Mouse (Mus musculus) retina, postnatal 7 days (tissue): Measurements from ENCODE around the gene Fbxl18.
"Not testable (repeated sequence)": the region's sequence is repeated elsewhere in the genome, so short reads cannot be mapped to it uniquely, and the experiment has no call there.

Experiments used
- DNase-seq: peaks from one replicate; pipeline ENCODE4 v3.0.0-alpha.2; 2012; ENCODE audit warnings: low read depth, low spot score

The Fbxl18 gene

DNA sequence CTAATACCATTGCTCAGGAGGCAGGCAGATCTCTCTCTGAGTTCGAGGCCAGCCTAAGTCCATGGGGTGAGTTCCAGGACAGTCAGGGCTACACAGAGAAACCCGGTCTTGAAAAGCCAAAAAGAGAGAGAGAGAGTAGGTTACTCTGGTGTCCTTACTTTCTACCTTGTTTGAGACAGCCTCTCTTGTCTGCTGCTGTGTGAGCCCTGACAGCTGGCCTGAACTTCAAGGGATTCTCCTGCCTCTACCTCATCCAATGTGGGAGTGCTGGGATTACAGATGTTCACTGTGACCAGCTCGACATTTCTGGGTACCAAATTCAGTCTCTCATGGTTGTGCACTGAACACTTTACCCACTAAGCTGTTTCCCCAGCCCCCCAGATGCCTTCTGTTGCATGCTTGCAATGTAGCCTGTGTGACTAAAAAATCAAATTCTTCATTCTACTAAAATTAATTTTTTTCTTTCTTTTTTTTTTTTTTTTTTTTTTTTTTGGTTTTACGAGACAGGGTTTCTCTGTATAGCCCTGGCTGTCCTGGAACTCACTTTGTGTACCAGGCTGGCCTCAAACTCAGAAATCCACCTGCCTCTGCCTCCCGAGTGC, 4.8 kb upstream of the Fbxl18 start:
- no peak for DNase-seq

DNA sequence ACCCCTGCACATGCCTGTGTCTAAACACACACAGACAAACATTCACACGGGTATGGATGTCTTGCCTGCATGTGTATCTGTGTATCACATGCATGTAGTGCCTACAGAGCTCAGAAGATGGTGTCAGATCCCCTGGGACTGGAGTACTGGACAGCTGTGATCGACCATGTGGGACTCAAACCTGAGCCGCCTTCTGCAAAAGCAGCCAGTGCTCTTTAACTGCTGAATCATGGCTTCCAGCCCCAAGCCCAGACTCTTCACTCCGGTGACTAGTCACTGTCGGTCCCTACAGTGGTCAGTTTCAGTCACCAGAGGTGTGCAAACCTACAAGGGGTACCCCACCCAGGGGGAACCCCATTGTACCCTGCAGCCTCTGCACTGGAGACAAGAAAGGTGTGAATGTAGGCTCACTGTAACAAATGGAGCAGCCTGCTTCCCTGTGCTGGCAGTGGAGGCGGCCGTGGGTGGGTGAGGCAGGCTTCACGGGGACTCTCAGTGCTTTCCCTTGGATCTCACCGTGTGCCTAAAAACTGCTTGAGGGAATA, 3.9 kb upstream of the Fbxl18 start:
- no peak for DNase-seq

DNA sequence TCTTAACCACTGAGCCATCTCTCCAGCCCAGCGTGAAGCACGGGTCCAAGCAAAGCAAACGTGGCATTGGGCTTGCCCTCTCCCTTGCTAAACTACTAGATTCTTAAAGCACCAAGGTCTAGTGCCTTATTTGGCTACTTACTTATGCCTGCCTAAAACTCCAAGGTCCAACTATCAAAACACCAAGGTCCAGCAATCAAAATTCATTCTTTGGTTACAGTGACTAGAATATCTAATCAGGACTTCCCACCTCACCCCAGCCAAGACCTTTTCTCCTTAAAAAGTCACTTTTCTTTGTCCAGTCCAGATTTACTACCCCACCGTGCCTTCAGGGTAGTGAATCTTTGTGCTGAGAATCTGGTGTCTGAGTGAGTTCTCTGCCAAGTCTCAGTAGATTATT, 3.1 kb upstream of the Fbxl18 start:
- no peak for DNase-seq

DNA sequence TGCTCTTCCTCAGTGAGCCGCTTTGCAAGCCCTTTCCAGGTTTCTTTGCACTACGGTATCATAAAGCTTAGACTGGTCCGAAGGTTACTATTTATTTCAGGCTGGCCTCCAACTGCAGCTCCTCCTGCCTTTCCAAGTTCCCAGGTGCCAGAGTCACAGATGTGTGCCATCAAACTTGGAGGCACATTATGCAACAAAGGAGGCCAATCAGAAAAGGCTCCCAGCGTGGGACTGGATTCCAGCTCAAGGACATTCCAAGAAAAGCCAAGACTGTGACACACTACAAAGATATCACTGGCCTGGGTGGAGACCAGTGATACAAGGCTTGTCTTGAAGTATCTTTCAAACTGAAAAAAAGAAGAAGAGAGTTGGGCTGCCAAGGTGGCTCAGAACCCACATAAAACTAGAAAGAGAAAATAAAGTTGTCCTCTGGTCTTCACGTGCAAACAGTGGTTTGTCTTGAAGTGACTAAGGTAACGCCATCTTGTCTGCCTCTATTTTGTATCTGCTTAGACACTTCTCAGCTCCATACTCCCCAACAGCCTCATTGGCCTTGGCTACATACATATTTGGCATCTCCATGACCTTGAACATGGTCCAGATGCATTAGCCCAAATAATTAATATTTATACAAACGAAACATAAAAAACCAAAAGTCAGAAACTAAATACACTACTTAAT, 2.5 kb upstream of the Fbxl18 start:
- DNase-seq = no peak

DNA sequence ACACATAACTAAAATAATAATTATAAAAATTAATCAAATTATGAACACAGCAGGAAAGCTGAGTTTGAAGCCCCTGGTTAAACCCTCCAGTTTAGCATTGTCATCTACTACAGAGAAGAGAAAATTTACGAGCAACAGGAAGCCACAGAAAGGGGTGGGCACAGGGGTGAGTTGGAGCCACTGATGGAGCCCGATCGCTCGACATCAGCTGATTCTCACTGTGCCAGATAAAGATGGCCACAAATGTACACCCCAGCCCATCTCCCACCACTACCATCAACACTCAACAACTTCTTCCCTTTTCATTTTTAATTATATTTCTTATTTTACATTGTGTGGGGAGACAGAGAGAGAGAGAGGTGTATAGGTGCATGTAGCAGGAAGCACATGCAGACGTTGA, 1.5 kb upstream of the Fbxl18 start:
- no peak for DNase-seq

DNA sequence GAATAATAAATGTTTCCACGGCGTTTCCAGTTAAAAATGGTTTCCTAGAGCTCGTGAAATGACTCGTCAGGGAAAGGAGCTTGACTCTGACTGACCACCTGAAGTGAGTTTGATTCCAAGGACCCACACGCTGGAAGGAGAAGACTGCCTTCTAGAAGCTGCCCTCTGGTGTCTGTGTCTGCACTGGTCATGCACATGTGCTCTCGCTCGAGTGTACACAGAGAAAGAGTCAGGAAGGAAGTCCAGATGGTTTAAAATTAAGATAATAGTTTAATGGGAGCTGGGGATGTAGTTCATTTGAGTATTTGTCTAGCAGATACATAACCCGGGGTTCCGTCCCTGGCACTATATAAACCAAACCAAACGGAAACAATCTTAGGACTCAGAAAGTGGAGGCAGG, 971 bp upstream of the Fbxl18 start:
- DNase-seq = no peak

DNA sequence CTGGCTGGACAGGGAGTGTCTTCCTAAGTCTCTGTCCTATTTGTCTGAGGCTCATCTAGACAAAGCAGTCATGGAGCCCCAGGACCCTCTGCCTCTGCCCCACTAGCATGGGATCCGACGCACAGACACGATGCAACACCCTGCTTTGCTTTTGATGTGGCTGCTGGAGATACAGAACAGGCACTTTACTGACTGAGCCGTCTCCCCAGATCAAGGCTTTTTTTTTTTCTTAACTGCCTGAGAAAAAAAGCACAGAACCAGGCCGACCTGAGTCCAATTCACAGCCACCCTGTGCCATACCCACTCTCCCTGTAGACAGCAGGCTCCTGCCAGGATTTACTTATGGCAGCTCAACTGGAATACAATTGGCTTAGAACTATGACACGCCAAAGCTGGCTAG, 3.8 kb downstream of the Fbxl18 start:
- DNase-seq = no peak

DNA sequence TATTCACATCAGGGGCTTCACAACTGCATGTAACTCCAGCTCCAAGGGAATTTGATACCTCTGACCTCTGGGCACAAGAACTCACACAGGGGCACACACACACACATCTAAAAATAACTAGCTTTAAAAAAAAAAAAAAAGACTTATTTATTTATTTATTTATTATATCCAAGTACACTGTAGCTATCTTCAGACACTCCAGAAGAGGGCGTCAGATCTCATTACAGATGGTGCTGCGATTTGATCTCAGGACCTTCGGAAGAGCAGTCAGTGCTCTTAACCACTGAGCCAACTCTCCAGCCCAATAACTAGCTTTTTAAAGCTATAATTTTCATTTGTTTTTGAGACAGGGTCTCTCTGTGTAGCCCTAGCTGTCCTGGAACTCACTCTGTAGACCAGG, 7.7 kb downstream of the Fbxl18 start:
- not testable (repeated sequence) for DNase-seq

DNA sequence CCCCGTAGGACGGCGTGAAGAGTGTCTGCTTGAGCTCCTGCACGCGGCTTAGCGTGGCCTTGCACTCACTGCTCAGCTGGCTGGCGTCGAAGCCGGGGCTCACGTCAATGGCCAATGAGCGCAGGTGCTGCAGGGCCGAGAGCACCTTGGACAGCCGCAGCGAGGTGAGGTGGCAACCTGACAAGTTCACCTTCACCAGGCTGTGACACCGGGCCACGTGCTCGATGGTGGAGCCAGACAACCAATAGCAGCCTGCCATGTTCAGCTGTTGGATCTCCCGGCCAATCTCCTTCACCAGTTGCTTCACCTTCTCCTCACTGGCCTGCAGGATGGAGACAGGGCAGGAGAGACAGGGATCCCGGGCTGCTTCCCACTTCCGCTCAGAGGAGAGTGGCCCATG, 8.5 kb downstream of the Fbxl18 start:
- no peak for DNase-seq

DNA sequence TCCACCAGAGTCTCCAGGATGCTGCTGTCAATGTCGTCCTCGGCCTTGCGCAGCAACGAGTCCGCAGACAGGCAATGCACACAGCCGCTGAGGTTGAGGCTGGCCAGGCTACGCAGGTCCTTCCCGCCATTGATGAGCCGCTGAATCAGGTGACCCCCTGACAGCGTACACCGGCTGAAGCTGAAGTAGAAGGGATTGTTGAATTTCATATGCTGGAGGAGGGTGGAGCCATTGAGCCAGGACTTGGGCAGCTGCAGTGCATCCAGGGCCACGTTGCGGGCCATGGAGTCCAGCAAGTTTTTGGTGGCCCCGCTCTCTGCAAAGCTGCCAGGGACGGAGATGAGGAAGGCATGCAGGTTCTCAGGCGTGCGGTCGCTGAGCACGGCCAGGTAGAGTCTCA, 9.0 kb downstream of the Fbxl18 start:
- DNase-seq = no peak

DNA sequence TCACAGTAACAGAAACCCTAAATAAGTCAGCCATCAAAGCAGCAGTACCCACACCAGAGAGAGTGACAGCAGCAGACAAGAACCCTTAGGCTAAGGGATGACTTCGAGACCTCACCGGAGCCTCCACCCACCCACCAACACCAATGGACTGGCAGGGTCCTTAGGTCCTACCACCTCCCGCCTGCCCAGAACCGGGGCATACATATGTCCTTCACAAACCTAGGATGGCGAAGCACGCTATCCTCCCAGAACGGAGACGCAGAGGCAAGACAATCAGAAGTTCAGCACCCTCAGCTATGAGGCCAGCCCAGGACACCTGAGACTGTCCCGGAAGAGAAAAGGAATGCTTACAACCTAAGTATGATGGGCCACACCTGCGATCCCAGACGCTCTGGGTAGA, 12.8 kb downstream of the Fbxl18 start:
- no peak for DNase-seq

DNA sequence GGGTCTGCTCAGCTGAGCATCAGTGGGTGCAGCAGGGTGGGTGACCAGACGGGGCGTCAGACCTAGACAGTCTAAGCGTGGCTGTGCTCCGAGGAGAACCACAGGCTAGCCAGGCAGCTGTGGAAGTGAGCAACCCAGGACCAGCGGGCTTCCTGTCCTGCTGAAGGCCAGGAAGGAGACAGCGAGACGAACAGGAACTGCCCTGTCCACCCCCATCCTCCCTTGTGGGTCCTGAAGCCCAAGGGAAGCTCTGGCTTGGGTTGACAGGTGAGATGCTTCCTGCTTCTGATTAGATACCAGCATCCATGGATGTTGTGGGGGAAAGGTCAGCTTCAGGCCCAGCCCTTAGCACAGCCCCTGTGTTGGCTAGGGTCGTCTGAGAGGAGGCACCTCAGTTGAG, 13.3 kb downstream of the Fbxl18 start:
- no peak for DNase-seq

DNA sequence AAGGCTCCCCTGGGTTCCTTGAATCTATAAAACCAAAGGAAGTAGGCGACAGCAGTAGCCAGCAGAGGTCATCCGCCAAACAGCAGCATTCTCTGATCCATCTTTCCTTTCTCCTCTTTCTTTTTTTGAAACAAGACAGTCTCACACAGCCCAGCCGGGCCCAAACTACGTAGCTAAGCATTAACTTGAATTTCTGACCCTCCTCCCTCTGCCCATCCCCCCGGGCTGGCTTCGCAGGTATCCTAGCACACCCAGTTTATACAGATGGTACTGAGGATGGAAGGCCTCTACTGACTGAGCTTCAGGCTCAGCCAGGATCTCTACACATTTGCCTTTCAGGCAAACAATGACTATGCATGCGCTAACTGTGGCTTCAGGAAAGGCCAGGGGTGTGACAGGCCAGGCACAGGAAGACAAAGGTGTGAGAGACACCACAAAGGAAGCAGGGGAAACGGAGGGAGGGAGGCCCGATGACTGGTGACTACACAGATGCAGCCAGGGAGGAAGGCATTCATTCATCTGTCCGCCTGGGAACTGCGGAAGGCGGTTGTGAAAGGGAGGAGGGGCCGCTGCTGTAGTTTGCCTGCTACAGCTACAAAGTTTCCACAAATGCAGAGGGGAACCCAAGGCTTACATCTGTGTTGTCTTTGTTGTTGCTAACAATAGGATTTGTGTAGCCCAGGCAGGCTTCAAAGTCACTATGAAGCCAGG, 14.3 kb downstream of the Fbxl18 start:
- DNase-seq = no peak

DNA sequence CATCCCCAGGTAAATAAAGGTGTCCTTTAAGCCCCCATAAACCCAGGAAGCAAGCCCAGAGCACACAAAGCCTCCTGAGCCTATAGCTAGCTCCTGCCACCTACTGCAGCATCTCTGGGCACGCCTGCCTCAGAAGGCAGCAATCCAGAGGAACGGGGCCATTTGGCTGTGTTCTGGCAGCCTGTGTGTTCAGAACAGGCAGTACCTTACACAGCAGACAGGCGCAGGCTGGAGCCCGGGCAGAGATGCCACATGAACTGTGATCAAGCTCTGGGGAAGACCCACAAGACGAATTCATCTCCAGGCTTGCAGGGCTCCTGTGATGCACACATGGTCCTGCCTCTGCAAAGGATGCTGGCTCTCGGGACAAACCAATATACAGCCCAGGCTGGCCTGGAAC, 15.0 kb downstream of the Fbxl18 start:
- no peak for DNase-seq

DNA sequence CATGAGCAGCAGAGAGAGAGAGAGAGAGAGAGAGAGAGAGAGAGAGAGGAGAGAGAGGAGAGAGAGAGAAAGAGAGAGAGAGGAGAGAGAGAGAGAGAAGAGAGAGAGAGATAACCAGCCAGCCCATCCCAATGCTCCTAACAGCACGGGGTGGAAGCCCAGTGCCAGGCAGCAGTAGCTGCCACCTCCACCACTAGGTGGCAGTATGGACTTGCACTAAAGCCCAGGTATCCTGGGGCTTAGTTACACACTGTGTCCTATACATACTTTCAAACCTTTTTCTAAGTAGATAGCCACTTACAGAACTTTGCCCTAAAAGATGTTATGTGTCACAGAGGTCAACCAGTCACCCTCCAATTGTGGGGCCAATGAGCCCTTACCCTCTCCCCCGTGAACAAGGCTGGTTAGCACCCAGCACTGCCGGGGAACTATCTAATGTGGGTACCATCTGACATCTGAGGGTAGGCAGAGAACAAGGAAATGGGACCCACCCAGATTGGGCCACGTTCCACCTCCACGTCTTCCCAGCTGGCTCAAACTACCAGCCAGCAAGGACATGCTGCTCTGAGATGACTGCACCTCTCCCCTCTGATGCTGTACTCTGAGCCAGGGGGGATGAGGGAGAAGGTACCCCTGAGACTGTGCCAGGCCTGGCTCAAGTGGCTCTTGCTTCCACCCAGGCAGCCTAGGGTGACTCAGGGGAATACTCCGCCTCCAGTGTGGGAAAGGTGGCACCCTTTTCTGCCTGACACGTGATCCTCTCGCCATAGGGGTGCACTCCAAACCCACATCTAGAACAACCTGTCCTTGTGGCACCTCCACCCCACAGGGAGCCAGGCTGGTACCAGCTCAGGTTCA, 15.7 kb downstream of the Fbxl18 start:
- DNase-seq = peak; percentile 77

DNA sequence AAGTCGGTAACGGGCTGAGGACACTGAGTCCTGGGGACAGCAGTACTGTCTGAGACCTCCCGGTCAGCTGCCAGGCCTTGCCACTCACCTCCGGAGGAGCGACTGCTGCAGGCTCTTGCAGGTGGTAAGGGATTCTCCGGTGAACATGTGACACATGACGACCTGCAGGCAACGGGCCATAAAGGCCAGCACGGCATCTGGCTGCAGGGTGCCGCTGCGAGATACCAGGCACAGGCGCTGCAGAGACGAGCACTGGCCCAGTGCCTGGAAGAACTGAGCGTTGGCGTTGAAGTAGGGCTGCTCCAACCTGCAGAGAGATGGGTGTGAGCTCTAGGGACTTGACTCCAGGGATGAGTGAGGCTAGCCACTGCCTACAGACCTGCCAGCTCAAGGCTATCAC, 16.7 kb downstream of the Fbxl18 start:
- DNase-seq = no peak

DNA sequence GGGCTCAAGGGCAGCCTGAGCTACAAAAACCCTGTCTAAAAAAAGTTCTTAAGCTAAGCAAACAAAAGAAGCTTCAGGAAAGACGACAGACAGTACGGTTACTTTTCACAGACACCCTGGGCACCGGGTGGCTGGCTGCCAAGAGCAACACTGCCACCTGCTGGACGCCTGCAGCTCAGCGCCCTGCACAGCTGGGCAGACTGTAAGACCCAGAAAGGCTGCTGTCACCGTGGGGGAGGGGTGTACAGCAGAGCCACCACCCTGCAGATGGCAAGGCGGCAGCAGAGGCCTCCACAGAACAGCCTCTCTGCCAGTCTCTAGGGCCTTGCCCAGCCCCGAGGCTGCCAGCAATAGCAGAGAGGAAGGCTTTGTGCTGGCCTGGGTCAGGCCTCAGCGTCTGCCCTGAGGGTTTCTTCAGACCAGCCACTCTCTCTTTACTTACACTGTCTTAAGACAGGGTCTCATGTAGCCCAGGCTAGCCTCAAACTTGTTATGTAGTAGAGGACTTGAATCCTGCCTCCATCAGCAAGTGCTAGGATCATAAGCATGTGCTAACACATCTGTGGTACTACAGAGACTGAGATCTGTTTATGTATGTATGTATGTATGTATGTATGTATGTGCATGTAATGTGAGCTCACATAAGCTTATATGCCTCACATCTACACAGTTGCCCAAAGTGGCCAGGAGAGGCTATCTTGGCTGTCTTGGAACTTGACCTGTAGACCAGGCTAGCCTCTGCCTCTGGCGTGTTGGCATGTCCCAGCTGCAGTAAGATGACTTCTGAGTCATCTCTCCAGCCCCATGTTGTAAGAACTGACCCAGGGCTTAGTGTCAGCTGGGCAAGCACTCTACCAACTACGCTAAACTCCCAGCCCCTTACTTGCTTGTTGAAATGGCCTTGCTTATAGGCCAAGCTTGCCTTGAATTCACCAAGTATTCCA, 17.6 kb downstream of the Fbxl18 start:
- peak; percentile 82 for DNase-seq

DNA sequence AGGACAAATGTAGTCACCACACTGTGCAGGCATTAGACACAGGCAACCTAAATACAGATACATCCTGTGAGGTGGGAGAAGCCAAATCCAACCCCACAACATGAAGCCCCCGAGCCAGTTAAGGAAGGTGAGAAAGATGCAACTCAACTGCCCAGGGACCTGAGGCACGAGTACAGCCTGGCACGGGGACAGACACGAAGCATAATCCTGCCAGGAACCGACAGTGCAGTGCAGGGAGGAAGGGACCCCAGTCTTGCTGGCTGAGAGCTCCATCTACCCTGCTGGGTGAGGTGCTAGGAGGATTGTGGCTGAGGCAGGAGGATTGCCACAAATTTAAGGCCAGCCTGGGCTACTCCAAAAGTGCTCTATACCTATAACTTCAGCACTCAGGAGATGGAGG, 18.3 kb downstream of the Fbxl18 start:
- DNase-seq = no peak

DNA sequence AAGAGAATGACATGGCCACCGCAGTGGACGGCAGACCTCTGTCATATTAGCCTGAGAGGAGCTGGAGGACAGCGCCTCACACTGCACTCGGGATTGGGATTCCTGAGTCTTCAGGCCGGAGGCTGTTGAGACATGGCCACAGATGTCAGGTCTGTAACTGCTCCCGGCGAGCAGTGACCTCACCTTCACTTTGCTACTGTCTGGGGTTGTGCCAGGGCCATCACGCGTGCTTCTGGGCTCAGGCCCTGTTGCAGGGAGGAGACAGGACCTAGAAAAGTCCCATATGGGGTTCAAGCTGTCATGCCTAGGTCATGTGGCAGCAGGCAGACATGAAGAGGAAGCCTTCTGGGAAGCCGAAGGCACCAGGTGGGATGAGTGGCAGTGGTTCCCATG, 19.7 kb downstream of the Fbxl18 start:
- DNase-seq = no peak

DNA sequence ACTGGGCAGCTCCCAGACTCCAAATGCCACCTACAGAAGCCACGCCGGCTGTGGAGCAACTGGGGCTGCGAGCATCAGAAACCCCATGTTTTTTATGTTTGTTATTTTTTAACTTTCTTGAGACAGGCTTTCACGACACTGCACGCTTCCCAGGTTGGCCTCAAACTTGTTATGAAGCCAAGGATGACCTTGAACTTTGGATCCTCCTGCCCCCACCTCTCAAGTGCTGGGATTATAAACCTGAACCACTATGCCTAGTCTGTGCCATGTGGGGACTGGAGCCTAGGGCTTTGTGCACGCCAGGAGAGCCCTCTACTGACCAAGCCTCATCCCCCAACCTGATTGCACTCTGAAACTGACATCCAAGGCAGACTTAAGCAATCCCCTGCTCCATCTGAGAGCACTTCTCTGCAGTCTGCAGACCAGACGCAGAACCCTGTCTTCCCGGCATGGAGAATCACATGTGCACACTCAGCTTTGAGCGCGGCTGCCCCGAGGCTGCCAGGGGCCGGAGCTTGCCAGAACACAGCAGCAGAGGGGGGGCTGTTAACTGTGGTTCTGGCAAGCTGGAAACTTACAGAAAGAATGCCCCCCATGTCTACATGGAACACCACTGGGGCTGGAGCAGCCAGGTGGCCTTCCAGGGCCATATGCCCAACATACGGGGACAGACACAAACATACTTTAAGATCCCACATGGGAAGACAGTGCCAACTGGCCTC, 20.3 kb downstream of the Fbxl18 start:
- no peak for DNase-seq
